Mouse (Mus musculus): ENCODE results near the gene Marc1. TPM values are rescaled to one million over a fixed set of nuclear protein-coding genes. Genes with fewer than 3 reads are reported as not detected.

Marc1 gene
- total RNA-seq (2017), result not detected in 2 replicates

GRCm38 (mm10) chr1:184810780-184811575, at the start of gene Marc1:
Gene Marc1, minus strand, starts transcription at chr1:184811313.
- no peak for ATAC-seq (replicated peaks; ENCODE audit: low read depth, poor library complexity, severe bottlenecking)

DNA sequence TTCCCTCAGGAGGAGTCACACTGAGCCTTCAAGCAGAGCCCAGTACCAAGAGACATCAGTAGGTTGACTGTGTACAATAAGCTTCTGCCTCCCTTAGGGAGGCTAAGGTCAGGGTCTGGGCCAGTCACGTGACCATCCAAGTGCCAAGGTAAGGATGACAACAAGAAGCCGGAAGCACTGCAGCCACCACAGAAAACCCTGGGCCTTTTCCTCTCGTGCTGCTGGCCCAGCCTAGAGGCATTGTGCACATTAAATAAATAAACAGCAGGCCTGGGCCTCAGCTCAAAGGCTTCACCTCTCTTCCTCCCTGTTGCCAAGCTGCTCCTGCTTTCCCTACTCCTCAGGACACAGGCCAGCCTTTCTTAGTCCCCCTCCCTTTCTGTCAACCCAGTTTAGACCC, 49.2 kb upstream of the Marc1 start:
- ATAC-seq (replicated peaks; ENCODE audit: low read depth, poor library complexity, severe bottlenecking), result no peak

DNA sequence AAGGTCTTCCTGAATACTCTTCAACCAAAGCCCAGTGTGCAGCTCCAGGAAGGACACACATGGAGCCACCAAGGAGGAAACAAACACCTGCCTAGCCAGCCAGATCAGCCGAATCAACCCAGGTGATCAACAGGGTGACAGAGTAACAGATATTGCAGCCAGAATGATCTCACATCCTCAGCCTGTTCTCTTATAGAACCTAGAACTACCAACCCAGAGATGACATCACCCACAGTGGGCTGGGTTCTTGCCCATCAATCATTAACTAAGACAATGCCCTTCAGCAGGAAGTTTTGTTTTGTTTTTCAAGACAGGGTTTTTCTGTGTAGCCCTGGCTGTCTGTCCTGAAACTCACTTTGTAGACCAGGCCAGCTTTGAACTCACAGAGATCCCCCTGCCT, 47.1 kb upstream of the Marc1 start:
- ATAC-seq (replicated peaks; ENCODE audit: low read depth, poor library complexity, severe bottlenecking), result no peak

DNA sequence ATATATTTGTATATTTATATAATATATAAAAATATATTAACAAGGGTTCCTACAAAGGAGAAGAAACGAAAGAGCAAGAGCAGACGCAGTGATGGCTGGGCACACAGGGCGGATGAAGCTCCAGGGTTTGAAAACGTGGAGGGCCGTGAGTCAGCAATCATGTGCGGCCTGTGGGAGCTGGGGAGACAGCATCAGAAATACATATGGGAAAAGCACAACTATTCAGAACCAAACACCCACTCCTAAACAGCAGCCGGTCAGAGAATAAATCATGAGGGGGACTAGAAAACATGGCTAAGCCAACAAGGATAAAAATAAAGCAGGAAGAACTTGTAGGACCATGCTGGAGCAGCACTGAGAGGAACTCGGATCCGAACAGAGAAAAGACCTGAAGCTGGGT, 46.1 kb upstream of the Marc1 start:
- ATAC-seq (replicated peaks; ENCODE audit: low read depth, poor library complexity, severe bottlenecking), result no peak

- ATAC-seq (replicated peaks; ENCODE audit: low read depth, poor library complexity, severe bottlenecking), result peak; percentile 19
Observed at GRCm38 (mm10) chr1:184853922-184854321, 42.8 kb upstream of the Marc1 start.

GRCm38 (mm10) chr1:184853339-184853738, 42.2 kb upstream of the Marc1 start:
- ATAC-seq (replicated peaks; ENCODE audit: low read depth, poor library complexity, severe bottlenecking), result peak; percentile 71

DNA sequence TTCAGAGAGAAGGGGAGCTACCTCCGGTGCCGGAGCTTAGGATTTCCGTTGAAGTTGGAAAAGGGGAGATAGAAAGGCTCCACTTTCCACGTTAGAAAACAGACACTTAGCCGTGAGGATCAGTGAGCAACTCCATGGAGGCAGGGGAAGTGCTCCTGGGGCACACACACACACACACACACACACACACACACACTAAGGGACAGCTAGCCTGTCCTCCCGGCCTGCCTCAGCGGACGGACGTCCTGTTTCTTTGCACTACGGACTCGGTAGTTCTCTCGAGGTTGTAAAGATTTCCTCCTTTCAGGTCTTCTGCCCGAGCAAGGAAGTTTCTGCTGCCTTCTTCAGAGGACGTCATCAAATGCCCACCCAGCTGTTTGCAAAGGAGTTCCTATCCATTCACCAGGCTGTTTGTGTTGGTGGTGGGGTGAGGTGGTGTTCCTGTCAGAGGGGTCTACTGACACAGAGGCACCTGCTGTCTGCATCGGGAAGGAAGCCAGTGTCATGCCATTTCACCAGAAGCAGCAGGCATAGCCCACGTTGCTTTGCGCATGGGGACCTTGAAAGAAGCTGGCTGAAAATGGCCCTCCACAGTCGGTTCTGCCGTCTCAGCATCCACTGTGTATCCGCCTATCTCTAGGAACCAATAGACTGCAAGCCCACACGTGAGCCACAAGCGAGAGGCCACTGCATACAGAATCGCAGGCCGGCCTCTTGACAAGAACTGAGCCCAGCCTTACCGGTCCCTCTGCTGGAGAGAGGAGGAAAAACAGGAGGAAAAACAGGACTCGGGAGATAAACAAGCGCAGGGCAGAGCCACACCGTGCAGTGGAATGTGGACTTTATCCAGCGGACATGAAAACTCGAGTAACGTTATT, 40.9 kb upstream of the Marc1 start:
- ATAC-seq (replicated peaks; ENCODE audit: low read depth, poor library complexity, severe bottlenecking), result peak; percentile 92

- no peak for ATAC-seq (replicated peaks; ENCODE audit: low read depth, poor library complexity, severe bottlenecking)
Observed at GRCm38 (mm10) chr1:184851166-184851565, 40.1 kb upstream of the Marc1 start.

DNA sequence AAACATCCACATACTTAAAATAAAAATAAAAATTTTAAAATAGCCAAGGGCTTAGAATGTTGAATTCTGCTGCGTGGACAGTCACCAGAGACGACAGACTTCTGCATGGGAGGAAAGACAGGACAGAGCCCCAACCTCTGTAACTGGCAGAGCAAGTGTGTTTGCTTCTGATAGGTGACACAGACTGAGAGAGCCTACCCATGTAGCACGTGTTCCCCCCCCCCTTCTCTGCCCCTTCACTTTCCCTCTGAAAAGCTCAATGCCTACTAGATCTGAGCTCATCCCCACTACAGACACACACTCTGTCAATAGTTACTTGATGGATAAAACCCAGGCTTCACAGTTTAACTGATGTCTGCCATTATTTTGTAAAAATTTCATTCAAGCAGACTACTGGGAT, 35.9 kb upstream of the Marc1 start:
- ATAC-seq (replicated peaks; ENCODE audit: low read depth, poor library complexity, severe bottlenecking), result no peak

DNA sequence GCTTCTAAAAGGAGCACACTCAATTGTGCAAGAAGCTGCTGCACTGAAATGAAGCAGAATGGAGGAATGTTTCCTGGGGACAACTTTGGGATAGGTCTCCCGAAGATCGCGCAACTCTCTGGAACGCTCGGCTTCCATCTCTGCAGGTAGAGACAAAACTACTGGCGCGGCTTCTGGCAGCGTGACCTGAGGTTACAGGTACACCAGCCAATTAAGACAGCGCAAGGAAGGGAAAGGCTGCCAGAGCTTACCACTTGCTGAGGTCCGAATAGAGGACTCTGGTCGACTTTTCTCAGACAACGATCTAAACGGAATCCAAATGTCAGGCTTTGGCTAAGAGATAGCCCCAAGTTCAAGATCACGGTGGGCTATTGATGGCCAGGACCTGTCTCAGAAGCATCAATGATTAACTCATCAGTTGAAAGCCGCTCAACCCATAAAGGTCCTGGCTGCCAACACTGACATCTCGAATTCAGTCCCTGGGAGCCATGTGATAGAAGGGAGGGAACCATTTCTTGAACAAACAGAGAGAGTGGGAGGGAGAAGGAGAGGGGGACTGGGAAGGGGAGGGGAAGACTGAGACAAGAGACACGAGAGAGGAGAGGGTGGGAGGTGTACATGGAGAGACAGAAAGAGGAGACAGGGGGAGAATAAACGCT, 35.1 kb upstream of the Marc1 start, which contains the start of gene Marc2:
TSS of gene Marc2 (minus strand) at position 360 of the 659 bp plus-strand sequence.
- ATAC-seq (replicated peaks; ENCODE audit: low read depth, poor library complexity, severe bottlenecking), result peak; percentile 3; the same call in 1 of the 2 replicates

DNA sequence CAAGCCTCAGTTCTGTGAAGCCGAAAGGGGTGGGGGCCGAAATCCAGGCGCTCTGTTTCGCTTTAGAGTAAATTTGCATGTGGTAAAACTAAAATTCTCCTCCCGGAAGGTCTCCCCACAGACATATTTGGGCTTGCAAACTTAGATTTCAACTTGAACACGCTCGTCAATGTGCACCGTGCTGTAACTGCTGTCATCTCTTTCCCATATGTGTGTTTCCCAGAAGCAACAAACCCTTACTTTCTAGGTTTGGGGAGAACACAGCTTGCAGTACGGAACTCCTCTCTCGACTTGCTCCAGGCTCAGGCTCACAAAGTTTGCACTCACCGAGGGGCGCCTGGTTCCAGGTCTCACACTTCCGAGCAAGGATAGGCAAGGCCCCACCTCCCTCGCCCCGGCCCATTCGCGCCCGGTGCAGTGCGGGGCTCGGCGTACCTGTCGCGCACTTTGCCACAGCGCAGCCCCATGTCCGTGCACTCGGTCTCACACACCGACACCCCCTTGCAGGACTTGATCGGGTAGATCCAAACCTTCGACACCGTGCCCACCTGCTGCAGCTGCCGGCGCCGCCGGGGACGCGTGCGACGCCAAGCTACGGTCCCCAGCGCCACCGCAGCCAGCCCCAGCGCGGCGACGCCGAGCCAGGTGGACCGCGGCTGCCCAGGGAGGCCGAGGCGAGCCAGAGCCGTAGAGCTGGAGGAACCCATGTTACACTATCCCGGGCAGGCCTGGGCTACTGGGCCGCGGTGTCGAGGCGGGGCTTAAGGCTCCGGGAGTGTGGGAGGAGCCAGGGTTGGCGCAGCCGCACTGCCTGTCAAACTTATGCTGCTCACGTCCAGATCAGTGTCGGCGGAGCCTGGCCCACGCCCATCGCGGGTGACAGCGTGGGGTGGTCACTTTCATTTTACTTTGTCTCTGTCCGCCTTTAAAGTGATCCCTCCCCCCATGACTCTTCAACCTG, 34.3 kb upstream of the Marc1 start:
- ATAC-seq (replicated peaks; ENCODE audit: low read depth, poor library complexity, severe bottlenecking), result peak; percentile 88

- no peak for ATAC-seq (replicated peaks; ENCODE audit: low read depth, poor library complexity, severe bottlenecking)
Observed at GRCm38 (mm10) chr1:184844326-184845066, 33.4 kb upstream of the Marc1 start.

- ATAC-seq (replicated peaks; ENCODE audit: low read depth, poor library complexity, severe bottlenecking), result no peak
Observed at GRCm38 (mm10) chr1:184837649-184838048, 26.5 kb upstream of the Marc1 start.

- ATAC-seq (replicated peaks; ENCODE audit: low read depth, poor library complexity, severe bottlenecking), result no peak
Observed at GRCm38 (mm10) chr1:184836350-184836749, 25.2 kb upstream of the Marc1 start.

GRCm38 (mm10) chr1:184833499-184833898, 22.4 kb upstream of the Marc1 start:
- no peak for ATAC-seq (replicated peaks; ENCODE audit: low read depth, poor library complexity, severe bottlenecking)

- ATAC-seq (replicated peaks; ENCODE audit: low read depth, poor library complexity, severe bottlenecking), result 0 out of 2 replicates have a peak, but pooled peaks have one; percentile 29
Observed at GRCm38 (mm10) chr1:184832211-184832610, 21.1 kb upstream of the Marc1 start.

GRCm38 (mm10) chr1:184829897-184830296, 18.8 kb upstream of the Marc1 start:
- ATAC-seq (replicated peaks; ENCODE audit: low read depth, poor library complexity, severe bottlenecking), result no peak

GRCm38 (mm10) chr1:184827175-184827701, 16.1 kb upstream of the Marc1 start:
- ATAC-seq (replicated peaks; ENCODE audit: low read depth, poor library complexity, severe bottlenecking), result no peak

Measured in common myeloid progenitor, adult 5-6 weeks (primary cell).